Mouse (Mus musculus) forebrain, postnatal 0 days (tissue): ENCODE measurements around the gene Wdr66. TPM values are rescaled to one million over a fixed set of nuclear protein-coding genes. Genes with fewer than 3 reads are reported as not detected.

Experiments
- ATAC-seq: fragments of 200-750 bp; cut with Nextera tagmentation; 2 replicates; pipeline ENCODE4 v1.8.0; 2017; ENCODE audit warnings: mild to moderate bottlenecking, moderate library complexity
- DNase-seq: peaks from one replicate; pipeline ENCODE4 v3.0.0-alpha.2; 2015
- H3K27ac ChIP-seq: fragments of 300-500 bp; sonication (generic); 2 replicates; pipeline ENCODE4 v1.5.1; 2014; ENCODE audit warnings: low read depth, mild to moderate bottlenecking, antibody characterized with exemption, low read length, moderate library complexity, mixed read lengths
- H3K27me3 ChIP-seq: fragments of 300-500 bp; sonication (generic); 2 replicates; pipeline ENCODE4 v1.6.1; 2014; ENCODE audit warnings: mild to moderate bottlenecking, low read length, mixed read lengths; ENCODE audit not compliant: insufficient read depth
- H3K36me3 ChIP-seq: fragments of 300-500 bp; sonication (generic); 2 replicates; pipeline ENCODE4 v1.6.1; 2014; ENCODE audit warnings: mild to moderate bottlenecking, moderate library complexity; ENCODE audit not compliant: insufficient read depth
- H3K4me1 ChIP-seq: fragments of 300-500 bp; sonication (generic); 2 replicates; pipeline ENCODE4 v1.6.1; 2014; ENCODE audit warnings: antibody characterized with exemption; ENCODE audit not compliant: insufficient read depth
- H3K4me2 ChIP-seq: fragments of 300-500 bp; sonication (generic); 2 replicates; pipeline ENCODE4 v1.6.1; 2014; ENCODE audit warnings: low read depth, mild to moderate bottlenecking, moderate library complexity
- H3K4me3 ChIP-seq: fragments of 300-500 bp; sonication (generic); 2 replicates; pipeline ENCODE4 v1.5.1; 2014; ENCODE audit warnings: low read depth, low read length, mixed read lengths
- H3K9ac ChIP-seq: fragments of 300-500 bp; sonication (generic); 2 replicates; pipeline ENCODE4 v1.6.1; 2014; ENCODE audit warnings: mild to moderate bottlenecking
- H3K9me3 ChIP-seq: fragments of 300-500 bp; sonication (generic); 2 replicates; pipeline ENCODE4 v1.6.1; 2016; ENCODE audit warnings: low read length
- CTCF ChIP-seq: sonication (generic); IDR thresholded peaks from 2 replicates; pipeline ENCODE4 v1.5.1; 2016; ENCODE audit warnings: antibody characterized with exemption, control low read depth, low read depth
- WGBS: fragments of 180-500 bp; shearing (Covaris S2); extraction: QIAGEN DNeasy Blood & Tissue Kit; methylation state at CpG from one replicate; pipeline ENCODE4 v1.1.7; 2014; 5-methylcytosine and 5-hydroxymethylcytosine counted together
- polyA plus RNA-seq: library from polyadenylated mRNA; unstranded; fragments of >200 nt; fragmentation: Nextera tagmentation; extraction: Ambion mirVana; gene quantifications from 2 replicates; pipeline ENCODE4 v1.2.1, GENCODE M21; 2015
- total RNA-seq: library from RNA; depleted of rRNA; stranded (reverse); fragments of >200 nt; gene quantifications from 2 replicates; pipeline ENCODE4 v1.2.3, GENCODE M21; 2014

Wdr66 gene
- total and polyA plus RNA-seq, 2 experiments from 2014 or later = 2.0 to 4.4 TPM

DNA sequence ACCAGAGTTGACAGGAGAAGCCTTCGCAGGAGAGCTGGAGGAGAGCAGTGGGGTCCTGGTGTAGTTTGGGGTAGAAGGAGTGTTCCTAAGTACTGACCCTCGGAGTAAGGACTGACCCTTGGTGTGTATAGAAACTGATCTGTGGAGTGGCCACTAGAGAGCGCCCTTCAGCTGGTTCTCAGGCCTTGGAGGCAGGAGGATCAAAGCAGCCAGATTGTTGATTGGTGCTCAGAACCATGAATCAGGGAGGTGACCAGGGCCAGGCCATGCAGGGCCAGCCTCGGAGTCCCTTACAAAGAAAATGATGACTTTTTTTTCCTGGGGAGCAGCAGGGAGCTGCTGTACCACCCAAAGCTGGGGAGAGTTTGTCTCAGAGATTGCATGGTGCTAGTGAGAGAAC lies 6.4 kb upstream of the Wdr66 start:
- ATAC-seq (peak; percentile 48), DNase-seq (peak; percentile 69)
- H3K4me1 ChIP-seq = no peaks in the 10 kb centered on the region
- peaks cover 37% of the 10 kb centered on the region for H3K36me3 ChIP-seq
- H3K27me3 ChIP-seq = no peaks in the 10 kb centered on the region
- H3K4me2 ChIP-seq = no peak overlapping the region
- 19% methylated on average over 4 of the region's 4 CpGs for WGBS
- H3K4me3 ChIP-seq = no peak overlapping the region
- H3K9me3 ChIP-seq = no peaks in the 10 kb centered on the region
- no peak overlapping the region for H3K9ac ChIP-seq
- H3K27ac ChIP-seq = no peak overlapping the region
- peak; percentile 81 for TF ChIP-seq CTCF

DNA sequence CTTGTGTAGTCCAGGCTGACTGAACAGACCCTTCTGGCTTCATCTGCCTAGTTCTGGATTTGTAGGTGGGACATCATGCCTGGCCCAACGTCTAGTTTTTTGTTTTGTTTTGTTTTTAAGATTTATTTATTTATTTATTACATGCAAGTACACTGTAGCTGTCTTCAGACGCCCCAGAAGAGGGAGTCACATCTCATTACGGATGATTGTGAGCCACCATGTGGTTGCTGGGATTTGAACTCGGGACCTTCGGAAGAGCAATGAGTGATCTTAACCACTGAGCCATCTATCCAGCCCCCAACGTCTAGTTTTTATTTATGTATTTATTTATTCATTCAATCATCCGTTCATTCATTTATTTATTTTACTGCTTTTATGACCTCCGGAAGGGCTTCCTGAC lies 512 bp upstream of the Wdr66 start:
- WGBS = 68% methylated on average over 8 of the region's 8 CpGs
- Histone ChIP-seq H3K9me3 (no peaks in the 10 kb centered on the region), H3K36me3 (no peaks in the 10 kb centered on the region), H3K4me2 (peak overlapping the region; percentile 68; the same call in 1 of the 2 replicates), H3K4me1 (0 out of 2 replicates have a peak, but pooled peaks cover 3% of the 10 kb centered on the region), H3K4me3 (peak overlapping the region; percentile 40; the same call in 1 of the 2 replicates), H3K27ac (no peak overlapping the region), H3K27me3 (no peaks in the 10 kb centered on the region), H3K9ac (no peak overlapping the region)
- ATAC-seq (no peak), DNase-seq (no peak)
- no peak for TF ChIP-seq CTCF

DNA sequence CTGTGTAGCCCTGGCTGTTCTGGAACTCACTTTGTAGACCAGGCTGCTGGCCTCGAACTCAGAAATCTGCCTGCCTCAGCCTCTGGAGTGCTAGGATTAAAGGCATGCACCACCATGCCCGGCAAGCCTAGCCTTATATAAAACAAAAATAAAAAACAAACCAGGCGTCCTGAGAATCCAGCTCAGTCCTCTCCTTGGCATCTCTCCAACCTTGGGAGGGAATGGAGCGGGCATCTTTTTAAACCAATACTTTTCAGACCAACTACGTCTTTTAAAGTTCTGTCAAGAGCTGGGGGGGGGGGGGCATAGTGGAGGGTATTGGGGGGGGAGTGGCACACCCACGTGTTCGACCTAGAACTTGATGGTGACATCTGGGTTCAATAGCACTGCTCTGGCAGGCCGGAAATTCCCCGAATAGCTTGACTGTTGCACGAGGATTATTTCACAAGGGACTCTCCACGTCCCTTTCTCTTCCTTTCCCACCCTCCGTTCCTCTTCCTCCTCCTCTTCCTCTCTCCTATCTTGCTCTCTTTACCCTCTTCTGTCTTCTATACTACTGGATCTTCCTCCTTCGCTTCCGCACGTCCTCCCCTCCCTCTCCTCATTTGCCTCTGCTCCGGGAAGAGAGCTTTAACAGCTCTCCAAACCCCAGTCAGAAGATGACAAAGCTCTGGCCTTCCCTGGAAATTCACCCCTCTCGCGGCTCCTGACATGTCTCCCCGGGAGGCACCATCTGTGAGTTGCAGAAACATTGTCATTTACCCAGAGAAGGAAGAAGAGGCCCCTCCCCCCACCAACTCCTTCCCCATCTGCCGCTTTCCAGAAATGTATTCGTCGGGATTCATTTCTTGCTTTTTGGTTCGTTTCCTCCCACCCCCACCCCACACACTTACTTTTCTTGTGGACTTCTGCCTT lies 5.2 kb downstream of the Wdr66 start:
- Histone ChIP-seq H3K9ac (no peak overlapping the region), H3K4me1 (0 out of 2 replicates have a peak, but pooled peaks cover 2% of the 10 kb centered on the region), H3K9me3 (no peaks in the 10 kb centered on the region), H3K4me2 (peak overlapping the region; percentile 41), H3K4me3 (peak overlapping the region; percentile 7; the same call in 1 of the 2 replicates), H3K27ac (peak overlapping the region; percentile 85), H3K27me3 (no peaks in the 10 kb centered on the region), H3K36me3 (no peaks in the 10 kb centered on the region)
- peak; percentile 83 for DNase-seq
- WGBS = 23% methylated on average over 23 of the region's 23 CpGs
- peak; percentile 87 for ATAC-seq
- no peak for TF ChIP-seq CTCF

DNA sequence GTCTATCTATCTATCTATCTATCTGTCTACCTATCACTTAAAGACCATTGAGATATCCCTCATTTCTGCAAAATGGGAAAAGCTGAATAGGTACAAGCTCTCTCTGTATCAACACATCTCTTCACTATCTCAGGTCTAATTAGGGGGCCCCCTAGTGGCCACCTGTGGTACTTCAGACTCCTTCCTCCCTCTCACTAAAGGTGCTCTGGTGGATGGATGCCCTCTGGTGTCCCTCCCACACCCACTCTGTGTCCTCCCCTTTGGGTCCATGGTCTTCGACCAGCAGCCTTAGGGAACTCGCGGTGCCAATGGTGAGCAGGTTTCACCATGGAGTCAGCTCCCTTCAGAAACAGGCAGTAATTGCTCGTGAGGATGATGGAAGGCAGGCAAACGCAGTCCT lies 7.1 kb downstream of the Wdr66 start:
- no peak overlapping the region for H3K27ac ChIP-seq
- no peaks in the 10 kb centered on the region for H3K9me3 ChIP-seq
- ATAC-seq (no peak), DNase-seq (no peak)
- 46% methylated on average over 5 of the region's 5 CpGs for WGBS
- H3K4me2 ChIP-seq = no peak overlapping the region
- no peak overlapping the region for H3K4me3 ChIP-seq
- H3K27me3 ChIP-seq = no peaks in the 10 kb centered on the region
- H3K9ac ChIP-seq = no peak overlapping the region
- TF ChIP-seq CTCF = peak; percentile 59
- H3K36me3 ChIP-seq = no peaks in the 10 kb centered on the region
- no peaks in the 10 kb centered on the region for H3K4me1 ChIP-seq

DNA sequence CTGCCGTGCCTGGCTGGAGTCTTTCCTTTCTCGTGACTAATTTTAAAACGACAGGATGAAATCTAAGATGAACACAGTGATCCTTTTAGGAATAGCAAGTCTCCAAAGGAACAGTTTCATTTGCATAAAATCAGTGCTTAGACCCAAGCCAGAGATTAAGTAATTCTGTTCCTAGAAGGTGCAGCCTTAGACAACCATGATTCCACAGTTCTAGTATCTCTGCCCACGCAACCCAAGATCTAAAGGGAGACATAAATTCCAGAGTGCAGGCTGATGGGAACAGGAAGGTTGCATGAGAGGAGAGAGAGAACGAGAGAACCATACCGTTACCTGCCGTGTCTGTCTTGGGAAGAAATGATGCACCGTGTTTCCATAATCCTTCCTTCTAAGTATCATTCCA lies 8.8 kb downstream of the Wdr66 start:
- no peak for TF ChIP-seq CTCF
- no peak overlapping the region for H3K4me2 ChIP-seq
- no peak overlapping the region for H3K4me3 ChIP-seq
- no peaks in the 10 kb centered on the region for H3K4me1 ChIP-seq
- H3K27ac ChIP-seq = no peak overlapping the region
- no peaks in the 10 kb centered on the region for H3K36me3 ChIP-seq
- no peak overlapping the region for H3K9ac ChIP-seq
- no peak for ATAC-seq
- H3K9me3 ChIP-seq = no peaks in the 10 kb centered on the region
- 77% methylated on average over 8 of the region's 8 CpGs for WGBS
- no peak for DNase-seq
- H3K27me3 ChIP-seq = no peaks in the 10 kb centered on the region

DNA sequence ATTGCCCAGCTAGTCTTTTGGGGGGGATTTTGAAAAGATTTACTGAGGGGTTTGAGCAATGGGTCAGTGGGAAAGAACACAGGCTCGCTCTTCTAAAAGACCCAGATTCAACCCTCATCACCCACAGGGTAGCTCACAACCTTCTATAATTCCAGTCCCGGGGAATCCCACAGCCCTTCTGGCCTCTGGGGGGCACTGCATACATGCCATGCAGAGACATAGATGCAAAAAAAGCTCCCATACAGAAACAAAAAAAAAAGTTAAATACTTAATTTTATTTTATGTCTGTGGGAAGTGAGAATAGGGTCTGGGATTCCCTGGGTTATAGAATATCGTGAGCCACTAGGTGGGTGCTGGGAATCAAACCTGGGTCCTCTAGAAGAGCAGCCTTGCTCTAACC lies 15.0 kb downstream of the Wdr66 start:
- Histone ChIP-seq H3K4me1 (no peaks in the 10 kb centered on the region), H3K4me2 (no peak overlapping the region), H3K36me3 (no peaks in the 10 kb centered on the region), H3K9me3 (0 out of 2 replicates have a peak, but pooled peaks cover 4% of the 10 kb centered on the region), H3K4me3 (no peak overlapping the region), H3K9ac (no peak overlapping the region), H3K27ac (no peak overlapping the region), H3K27me3 (no peaks in the 10 kb centered on the region)
- 86% methylated on average over 3 of the region's 3 CpGs for WGBS
- DNase-seq (no peak), ATAC-seq (no peak)
- peak; percentile 43; the same call in 1 of the 2 replicates for TF ChIP-seq CTCF
